In the genomic region with DNA sequence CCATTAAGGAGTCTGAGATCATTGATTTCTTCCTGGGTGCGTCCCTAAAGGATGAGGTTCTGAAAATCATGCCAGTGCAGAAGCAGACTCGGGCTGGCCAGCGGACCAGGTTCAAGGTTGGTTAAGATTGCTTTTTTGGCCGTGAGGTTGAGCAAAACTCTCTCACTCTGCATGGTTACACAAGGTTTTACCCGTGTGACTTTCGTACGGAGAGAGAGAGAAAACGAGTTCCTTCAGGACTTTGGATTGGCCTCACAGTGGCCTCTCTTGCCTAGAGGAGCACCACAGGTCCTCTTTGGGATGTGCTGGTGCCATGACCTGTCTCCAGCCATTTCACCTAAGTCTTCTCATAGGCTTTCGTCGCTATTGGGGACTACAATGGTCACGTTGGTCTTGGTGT, we compare ENCODE assay signal across 12 mouse cellular contexts. TPM values are rescaled to one million over a fixed set of nuclear protein-coding genes. Genes with fewer than 3 reads are reported as not detected.
DNase-seq lines count a peak whose midpoint lies in the region; ATAC-seq and TF ChIP-seq lines count a peak whose summit lies in the region.
"Not testable (repeated sequence)": the region's sequence is repeated elsewhere in the genome, so short reads cannot be mapped to it uniquely, and the experiment has no call there.
"Had no signal": no experiment of that assay in that cellular context is flagged by ENCODE, and none has a peak within 500 bp of the region (broad histone marks: within the 10 kb centered on the region; RNA-seq: fewer than 3 reads in every experiment).

No protein-coding gene starts in this region.

- peak overlapping the region; percentile 81 for H3K4me3 ChIP-seq in G1E (ENCODE audit: low read depth, low read length)
- peak overlapping the region; percentile 91 for H3K4me3 ChIP-seq in embryonic facial prominence, embryonic 13.5 days
- H3K4me3 ChIP-seq in hindbrain, embryonic 15.5 days: peak overlapping the region; percentile 93
- H3K4me3 ChIP-seq in layer of hippocampus, adult 2 months: peak overlapping the region; percentile 76
- H3K4me3 ChIP-seq in liver, postnatal 0 days (ENCODE audit: low read depth, low read length): peak overlapping the region; percentile 96
- peak overlapping the region; percentile 74 for H3K4me3 ChIP-seq in midbrain, postnatal 0 days (ENCODE audit: low read depth, low read length)
- peak overlapping the region; percentile 96 for H3K4me3 ChIP-seq in testis, adult 2 months (ENCODE audit: control insufficient read depth, low read depth, low read length)

- ATAC-seq in G1E (ENCODE audit: extremely low read depth, insufficient number of reproducible peaks, low FRiP score, poor library complexity, severe bottlenecking); embryonic facial prominence, embryonic 13.5 days (ENCODE audit: insufficient number of reproducible peaks, insufficient read depth, low FRiP score, low TSS enrichment, low read depth); hindbrain, embryonic 15.5 days (ENCODE audit: low FRiP score, low read depth); liver, postnatal 0 days; midbrain, postnatal 0 days (ENCODE audit: low FRiP score): not testable (repeated sequence)

- not testable (repeated sequence) for H3K27me3 ChIP-seq in G1E (ENCODE audit: insufficient read depth, low read length); embryonic facial prominence, embryonic 13.5 days; hindbrain, embryonic 15.5 days; liver, postnatal 0 days (ENCODE audit: insufficient read depth, low read length); midbrain, postnatal 0 days (ENCODE audit: insufficient read depth, low read length); testis, adult 2 months (ENCODE audit: control insufficient read depth, insufficient read depth, low read length)

- peaks cover 39% of the 10 kb centered on the region for H3K4me1 ChIP-seq in G1E (ENCODE audit: insufficient read depth, low read depth, low read length)
- peaks cover 32% of the 10 kb centered on the region for H3K4me1 ChIP-seq in embryonic facial prominence, embryonic 13.5 days
- peaks cover 40% of the 10 kb centered on the region for H3K4me1 ChIP-seq in hindbrain, embryonic 15.5 days (replicated peaks)
- H3K4me1 ChIP-seq in liver, postnatal 0 days (ENCODE audit: insufficient read depth): peaks cover 32% of the 10 kb centered on the region
- H3K4me1 ChIP-seq in midbrain, postnatal 0 days (ENCODE audit: insufficient read depth, low read length); testis, adult 2 months (ENCODE audit: control insufficient read depth, insufficient read depth, low read length): not testable (repeated sequence)

- peak overlapping the region; percentile 83; the same call in 1 of the 2 replicates for H3K27ac ChIP-seq in embryonic facial prominence, embryonic 13.5 days
- peak overlapping the region; percentile 85; the same call in 1 of the 2 replicates for H3K27ac ChIP-seq in hindbrain, embryonic 15.5 days (replicated peaks)
- peak overlapping the region; percentile 83 for H3K27ac ChIP-seq in layer of hippocampus, adult 2 months
- H3K27ac ChIP-seq in liver, postnatal 0 days (ENCODE audit: low read depth): peak overlapping the region; percentile 93
- peak overlapping the region; percentile 32 for H3K27ac ChIP-seq in midbrain, postnatal 0 days (ENCODE audit: low read depth, low read length)
- peak overlapping the region; percentile 44 for H3K27ac ChIP-seq in testis, adult 2 months (ENCODE audit: control insufficient read depth, insufficient read depth, low read depth, low read length)

- peak overlapping the region; percentile 97 for H3K9ac ChIP-seq in embryonic facial prominence, embryonic 13.5 days
- H3K9ac ChIP-seq in hindbrain, embryonic 15.5 days: peak overlapping the region; percentile 83
- H3K9ac ChIP-seq in liver, postnatal 0 days (replicated peaks): peak overlapping the region; percentile 94
- peak overlapping the region; percentile 83 for H3K9ac ChIP-seq in midbrain, postnatal 0 days (replicated peaks; ENCODE audit: low read length, poor library complexity, severe bottlenecking)

- TF ChIP-seq POLR2A in testis, adult 2 months (IDR thresholded peaks at IDR 0.05; ENCODE audit: control insufficient read depth, low read depth, low read length): not testable (repeated sequence)

- not testable (repeated sequence) for TF ChIP-seq CTCF in G1E (IDR thresholded peaks at IDR 0.05; ENCODE audit: low read depth, low read length); layer of hippocampus, adult 2 months (conservative IDR thresholded peaks at IDR 0.05); liver, postnatal 0 days (IDR thresholded peaks at IDR 0.05; ENCODE audit: low read depth); midbrain, postnatal 0 days (IDR thresholded peaks at IDR 0.05); testis, adult 2 months (IDR thresholded peaks at IDR 0.05; ENCODE audit: control insufficient read depth, insufficient read depth, insufficient replicate concordance, low read depth, low read length)

- H3K36me3 ChIP-seq in G1E (replicated peaks): peaks cover 53% of the 10 kb centered on the region
- H3K36me3 ChIP-seq in embryonic facial prominence, embryonic 13.5 days: peaks cover 44% of the 10 kb centered on the region
- H3K36me3 ChIP-seq in hindbrain, embryonic 15.5 days: peaks cover 20% of the 10 kb centered on the region
- H3K36me3 ChIP-seq in liver, postnatal 0 days (replicated peaks; ENCODE audit: insufficient read depth, low read length): peaks cover 25% of the 10 kb centered on the region
- peaks cover 13% of the 10 kb centered on the region; the same call in 1 of the 2 replicates for H3K36me3 ChIP-seq in midbrain, postnatal 0 days (ENCODE audit: insufficient read depth, low read length)
- not testable (repeated sequence) for H3K36me3 ChIP-seq in testis, adult 2 months (ENCODE audit: control insufficient read depth, insufficient read depth, low read length)

- not testable (repeated sequence) for DNase-seq in G1E (ENCODE audit: low spot score); layer of hippocampus, adult 2 months (ENCODE audit: low spot score in 2 of 2); midbrain, postnatal 0 days (ENCODE audit: low spot score)
- peak; percentile 88 for DNase-seq in heart, adult 11 months
- peak; percentile 19 for DNase-seq in liver, postnatal 0 days

- 1% methylated on average over 11 of the region's 11 CpGs for WGBS in embryonic facial prominence, embryonic 13.5 days
- WGBS in hindbrain, embryonic 15.5 days: under 1% methylated on average over 11 of the region's 11 CpGs
- WGBS in liver, postnatal 0 days (ENCODE audit: insufficient replicate concordance): under 1% methylated on average over 10 of the region's 11 CpGs
- WGBS in midbrain, postnatal 0 days: 1% methylated on average over 11 of the region's 11 CpGs

- peak overlapping the region; percentile 89 for H3K4me2 ChIP-seq in embryonic facial prominence, embryonic 13.5 days
- peak overlapping the region; percentile 81 for H3K4me2 ChIP-seq in hindbrain, embryonic 15.5 days
- H3K4me2 ChIP-seq in liver, postnatal 0 days (ENCODE audit: low read depth, low read length): peak overlapping the region; percentile 88
- H3K4me2 ChIP-seq in midbrain, postnatal 0 days (ENCODE audit: low read depth, low read length, poor library complexity, severe bottlenecking): peak overlapping the region; percentile 61

- not testable (repeated sequence) for TF ChIP-seq EP300 in liver, postnatal 0 days (IDR thresholded peaks at IDR 0.05; ENCODE audit: low read depth)

- not testable (repeated sequence) for H3K9me3 ChIP-seq in G1E (replicated peaks); embryonic facial prominence, embryonic 13.5 days; hindbrain, embryonic 15.5 days; liver, postnatal 0 days (ENCODE audit: low read length); midbrain, postnatal 0 days (ENCODE audit: low read length)

RNA-seq across cellular contexts. Expression of gene Rps2, which starts 2.7 kb away (rescaled TPM):
- total RNA-seq in G1E (2014; fragmentation: Nextera tagmentation): 3,970 and 4,105 TPM in 2 replicates
- total RNA-seq in G1E (2017): 950 and 975 TPM in 2 replicates
- 2,688 and 3,723 TPM in 2 replicates for polyA plus RNA-seq in G1E (2012)
- 1,313 and 1,443 TPM in 2 replicates for polyA plus RNA-seq in embryonic facial prominence, embryonic 13.5 days (2015; fragmentation: Nextera tagmentation; extraction: Ambion mirVana)
- 753 and 774 TPM in 2 replicates for polyA plus RNA-seq in hindbrain, embryonic 15.5 days (2015; fragmentation: Nextera tagmentation; extraction: Ambion mirVana)
- 100 to 1,000 TPM; 302 to 315 TPM for total RNA-seq in layer of hippocampus, adult 2 months (2021)
- 819 and 856 TPM in 2 replicates for polyA plus RNA-seq in liver, postnatal 0 days (2015; fragmentation: Nextera tagmentation; extraction: Ambion mirVana)
- 2,209 and 2,389 TPM in 2 replicates for total RNA-seq in midbrain, postnatal 0 days (2014; rRNA removed)
- polyA plus RNA-seq in midbrain, postnatal 0 days (2015; fragmentation: Nextera tagmentation; extraction: Ambion mirVana): 749 and 802 TPM in 2 replicates
- 515 and 558 TPM in 2 replicates for polyA plus RNA-seq in testis, adult 2 months (2012; rRNA removed)

RNA-seq across cellular contexts. Expression of gene Rnf151, which starts 2.8 kb away (rescaled TPM):
- total RNA-seq in G1E (2014; fragmentation: Nextera tagmentation) (not detected in 2 replicates), G1E (2017) (0.23 TPM in 1 of 2 replicates, not detected in the other)
- polyA plus RNA-seq in G1E (2012): 0.13 and 0.17 TPM in 2 replicates
- 0.20 and 0.23 TPM in 2 replicates for polyA plus RNA-seq in embryonic facial prominence, embryonic 13.5 days (2015; fragmentation: Nextera tagmentation; extraction: Ambion mirVana)
- not detected in 2 replicates for polyA plus RNA-seq in hindbrain, embryonic 15.5 days (2015; fragmentation: Nextera tagmentation; extraction: Ambion mirVana)
- total RNA-seq in layer of hippocampus, adult 2 months (2021): under 1 TPM in 1 of 2 experiments, not detected in 1; 0.56 TPM
- polyA plus RNA-seq in liver, postnatal 0 days (2015; fragmentation: Nextera tagmentation; extraction: Ambion mirVana): not detected in 2 replicates
- total RNA-seq in midbrain, postnatal 0 days (2014; rRNA removed): not detected in 2 replicates
- not detected in 2 replicates for polyA plus RNA-seq in midbrain, postnatal 0 days (2015; fragmentation: Nextera tagmentation; extraction: Ambion mirVana)
- polyA plus RNA-seq in testis, adult 2 months (2012; rRNA removed): 1,124 and 1,208 TPM in 2 replicates
- total RNA-seq: gastrocnemius, adult 18-20 months; heart, postnatal 4 days had no signal
- polyA plus RNA-seq: activated CD4-positive, CD25-positive, alpha-beta regulatory T cell, adult 4 months; CD4-positive, CD25-positive, alpha-beta regulatory T cell, adult 4 months had no signal

RNA-seq across cellular contexts. Expression of gene Ndufb10, which starts 3.7 kb away (rescaled TPM):
- 54.6 and 63.5 TPM in 2 replicates for total RNA-seq in G1E (2014; fragmentation: Nextera tagmentation)
- total RNA-seq in G1E (2017): 185 and 206 TPM in 2 replicates
- polyA plus RNA-seq in G1E (2012): 372 and 429 TPM in 2 replicates
- 217 and 229 TPM in 2 replicates for polyA plus RNA-seq in embryonic facial prominence, embryonic 13.5 days (2015; fragmentation: Nextera tagmentation; extraction: Ambion mirVana)
- polyA plus RNA-seq in hindbrain, embryonic 15.5 days (2015; fragmentation: Nextera tagmentation; extraction: Ambion mirVana): 290 TPM in 2 replicates
- total RNA-seq in layer of hippocampus, adult 2 months (2021): 100 to 1,000 TPM; 210 to 227 TPM
- polyA plus RNA-seq in liver, postnatal 0 days (2015; fragmentation: Nextera tagmentation; extraction: Ambion mirVana): 355 TPM in 2 replicates
- total RNA-seq in midbrain, postnatal 0 days (2014; rRNA removed): 150 and 170 TPM in 2 replicates
- polyA plus RNA-seq in midbrain, postnatal 0 days (2015; fragmentation: Nextera tagmentation; extraction: Ambion mirVana): 344 and 349 TPM in 2 replicates
- 198 and 211 TPM in 2 replicates for polyA plus RNA-seq in testis, adult 2 months (2012; rRNA removed)

RNA-seq across cellular contexts. Expression of gene Rpl3l, which starts 7.0 kb away (rescaled TPM):
- not detected in 2 replicates for total RNA-seq in G1E (2014; fragmentation: Nextera tagmentation)
- 0.17 TPM in 1 of 2 replicates, not detected in the other for total RNA-seq in G1E (2017)
- 0.07 TPM in 1 of 2 replicates, not detected in the other for polyA plus RNA-seq in G1E (2012)
- polyA plus RNA-seq in embryonic facial prominence, embryonic 13.5 days (2015; fragmentation: Nextera tagmentation; extraction: Ambion mirVana): not detected in 2 replicates
- polyA plus RNA-seq in hindbrain, embryonic 15.5 days (2015; fragmentation: Nextera tagmentation; extraction: Ambion mirVana): 0.22 TPM in 1 of 2 replicates, not detected in the other
- under 1 TPM; 0.38 to 0.61 TPM for total RNA-seq in layer of hippocampus, adult 2 months (2021)
- polyA plus RNA-seq in liver, postnatal 0 days (2015; fragmentation: Nextera tagmentation; extraction: Ambion mirVana): 0.14 and 1.4 TPM in 2 replicates
- total RNA-seq in midbrain, postnatal 0 days (2014; rRNA removed): not detected in 2 replicates
- polyA plus RNA-seq in midbrain, postnatal 0 days (2015; fragmentation: Nextera tagmentation; extraction: Ambion mirVana): 0.21 and 0.37 TPM in 2 replicates
- 0.21 and 1.4 TPM in 2 replicates for polyA plus RNA-seq in testis, adult 2 months (2012; rRNA removed)
- polyA plus RNA-seq: activated CD4-positive, CD25-positive, alpha-beta regulatory T cell, adult 4 months; CD4-positive, CD25-positive, alpha-beta regulatory T cell, adult 4 months had no signal

RNA-seq across cellular contexts. Expression of gene Tbl3, which starts 13.2 kb away (rescaled TPM):
- total RNA-seq in G1E (2014; fragmentation: Nextera tagmentation) (9.2 and 17.8 TPM in 2 replicates), G1E (2017) (27.7 and 34.0 TPM in 2 replicates)
- polyA plus RNA-seq in G1E (2012): 15.6 and 25.2 TPM in 2 replicates
- 74.2 and 81.6 TPM in 2 replicates for polyA plus RNA-seq in embryonic facial prominence, embryonic 13.5 days (2015; fragmentation: Nextera tagmentation; extraction: Ambion mirVana)
- polyA plus RNA-seq in hindbrain, embryonic 15.5 days (2015; fragmentation: Nextera tagmentation; extraction: Ambion mirVana): 64.2 and 64.9 TPM in 2 replicates
- total RNA-seq in layer of hippocampus, adult 2 months (2021): 10 to 100 TPM; 30.9 to 32.8 TPM
- polyA plus RNA-seq in liver, postnatal 0 days (2015; fragmentation: Nextera tagmentation; extraction: Ambion mirVana): 18.1 and 21.5 TPM in 2 replicates
- total RNA-seq in midbrain, postnatal 0 days (2014; rRNA removed): 44.0 and 56.4 TPM in 2 replicates
- 38.2 and 46.7 TPM in 2 replicates for polyA plus RNA-seq in midbrain, postnatal 0 days (2015; fragmentation: Nextera tagmentation; extraction: Ambion mirVana)
- polyA plus RNA-seq in testis, adult 2 months (2012; rRNA removed): 85.4 and 89.5 TPM in 2 replicates

Comparison
In these comparisons a context has a peak if more than half of its experiments do, and no peak if none do; other contexts are left out.
1. H3K27ac ChIP-seq: peak in every context shown above with its lines; median percentile 93 in liver, postnatal 0 days; 85 in hindbrain, embryonic 15.5 days; 83 in embryonic facial prominence, embryonic 13.5 days; 83 in layer of hippocampus, adult 2 months; 44 in testis, adult 2 months; 32 in midbrain, postnatal 0 days.
2. RNA of gene Rnf151, which starts 2.8 kb away (polyA plus RNA-seq): 1,124 to 1,208 TPM in testis, adult 2 months; 0.20 to 0.23 TPM in embryonic facial prominence, embryonic 13.5 days, 0.13 to 0.17 TPM in G1E, not detected in hindbrain, embryonic 15.5 days, not detected in liver, postnatal 0 days and not detected in midbrain, postnatal 0 days; every median in the first group is over 100 times any median in the second.
3. Peak in every context shown above with its lines, with median percentiles within 50 percentile points of each other: H3K4me3 ChIP-seq, H3K4me2 ChIP-seq and H3K9ac ChIP-seq.